Mouse (Mus musculus) cerebellum, adult 9-11 months (tissue): ENCODE measurements at regions not wholly inside any gene's neighbourhood (a gene's known extent, or its start where the extent isn't known, plus 50 kb on each side); places are given as distances from the start of the nearest gene placed in this dataset.

Experiments used
- DNase-seq: peaks from one replicate; pipeline ENCODE4 v3.0.0; 2022

DNA sequence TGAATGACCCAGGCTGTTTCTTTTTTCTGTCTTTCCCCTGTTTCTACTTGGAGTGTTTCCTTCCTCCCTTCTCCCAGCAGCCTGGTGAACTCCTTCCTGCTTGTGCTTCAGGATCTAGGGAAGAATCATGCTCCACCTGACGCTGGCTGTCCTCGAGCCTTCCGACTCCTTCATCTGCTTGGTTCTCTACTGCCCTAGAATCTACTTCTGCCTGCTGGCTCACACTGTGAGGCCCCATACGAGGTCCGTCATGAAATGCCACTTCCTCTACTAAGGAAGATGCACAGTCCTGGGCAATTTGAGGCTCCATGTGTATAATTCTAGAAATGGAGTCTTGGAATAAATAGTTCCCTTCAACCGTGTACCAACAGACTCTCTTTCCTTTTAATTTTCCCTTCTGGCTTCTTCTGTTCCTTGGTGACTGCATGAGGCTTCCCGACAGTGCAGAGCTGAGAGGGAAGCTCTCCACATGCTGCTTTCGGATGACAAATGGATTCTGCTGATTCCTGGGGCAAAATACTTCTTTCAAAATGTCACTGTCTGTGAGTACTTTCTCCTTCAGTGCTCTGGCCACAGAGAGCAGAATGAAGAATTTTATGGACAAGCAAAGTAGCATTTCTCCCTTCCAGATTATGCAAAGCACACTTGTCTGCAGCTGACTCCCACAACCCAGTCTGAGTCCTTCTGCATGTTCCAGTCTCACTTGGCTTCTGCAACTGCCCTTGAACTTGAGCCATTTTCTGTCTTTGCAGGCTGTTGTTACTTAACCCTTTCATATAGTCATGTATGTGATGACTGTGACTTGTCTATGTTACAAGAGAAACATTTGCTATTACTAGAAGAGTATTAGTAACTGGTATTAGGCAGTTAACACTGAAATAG lies 341.1 kb upstream of the Kif2a start:
- no peak for DNase-seq

DNA sequence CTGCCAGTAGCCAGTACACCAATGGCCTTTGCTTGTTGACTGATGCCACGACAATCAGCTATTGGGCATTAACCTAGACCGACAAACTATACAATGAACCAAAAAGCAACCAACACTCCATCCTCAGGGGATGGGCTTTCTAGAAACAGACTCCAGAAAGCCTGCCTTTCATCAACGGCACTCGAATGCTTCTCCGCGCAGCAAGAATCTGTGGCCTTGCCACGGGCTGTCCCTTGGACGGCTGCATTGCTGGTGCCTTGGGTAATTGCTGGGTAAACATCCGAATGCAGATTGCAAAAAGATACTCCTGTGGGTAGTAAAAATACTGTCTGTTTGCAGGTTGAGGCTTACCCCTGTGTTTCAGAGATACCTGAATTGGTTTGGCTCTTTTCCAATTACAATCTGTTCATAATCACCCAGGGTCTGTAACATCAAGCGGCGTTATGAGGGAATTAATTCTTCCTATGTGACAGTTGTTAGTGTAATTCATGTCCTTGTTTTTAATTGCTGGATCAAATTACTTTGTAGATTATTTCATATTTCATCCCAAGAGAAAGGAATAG lies 319.0 kb upstream of the Kif2a start:
- no peak for DNase-seq

DNA sequence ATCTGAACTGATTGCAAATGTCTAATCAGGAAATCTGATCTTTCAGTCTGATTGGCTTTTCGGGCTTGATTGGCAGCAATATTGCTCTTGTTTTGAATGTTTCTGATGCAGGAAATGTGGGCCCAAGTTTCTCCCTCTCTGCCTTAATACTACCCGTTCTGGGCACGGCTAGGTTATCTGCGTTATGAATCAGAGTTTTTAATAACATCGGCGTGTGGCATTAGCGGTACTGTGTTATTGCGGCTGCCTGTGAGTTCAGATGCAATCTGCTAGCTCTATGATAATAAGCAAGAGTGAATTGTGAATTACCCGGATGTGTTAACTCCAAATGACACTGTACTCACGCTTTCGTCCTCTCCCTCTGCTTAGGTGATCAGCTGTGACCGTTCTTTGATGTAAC lies 316.2 kb upstream of the Kif2a start:
- no peak for DNase-seq

DNA sequence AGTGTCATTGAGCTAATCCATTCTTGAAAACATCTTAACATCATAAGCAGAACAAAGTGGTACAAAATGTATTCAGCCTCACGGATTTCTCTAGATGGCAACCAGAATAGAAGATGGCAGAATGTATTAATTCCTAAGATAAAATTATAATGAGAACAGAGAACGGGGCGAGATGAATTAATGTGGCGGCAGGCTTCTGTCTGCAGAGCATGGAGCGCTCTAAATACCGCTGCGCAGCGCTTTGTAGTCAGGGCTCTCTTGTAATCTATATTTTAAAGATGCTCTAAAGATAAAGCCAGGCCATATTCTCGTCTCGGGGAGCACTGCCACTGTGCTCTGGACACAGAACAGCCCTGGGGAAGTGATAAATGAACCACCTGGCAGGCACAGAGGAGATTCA lies 315.2 kb upstream of the Kif2a start:
- no peak for DNase-seq

DNA sequence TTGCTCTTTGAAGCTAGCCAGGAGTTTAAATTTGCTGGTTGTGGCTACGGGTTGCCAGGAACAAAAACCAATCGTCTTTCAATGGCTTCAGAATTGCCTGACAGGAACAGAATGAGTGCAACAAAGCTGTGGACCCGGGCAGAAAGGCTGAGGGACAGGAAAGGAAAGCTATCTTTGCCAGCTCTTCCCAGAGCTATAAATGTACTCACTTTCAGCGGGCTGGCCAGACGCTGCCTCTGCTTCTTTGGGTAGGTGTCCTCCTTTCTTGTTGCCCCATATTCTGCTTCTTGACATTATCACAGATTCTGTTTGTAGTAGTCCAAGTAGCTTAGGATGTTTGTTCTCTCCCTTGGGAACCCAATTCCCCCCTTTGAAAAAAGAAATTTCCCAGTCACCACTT lies 307.4 kb upstream of the Kif2a start:
- DNase-seq: no peak

DNA sequence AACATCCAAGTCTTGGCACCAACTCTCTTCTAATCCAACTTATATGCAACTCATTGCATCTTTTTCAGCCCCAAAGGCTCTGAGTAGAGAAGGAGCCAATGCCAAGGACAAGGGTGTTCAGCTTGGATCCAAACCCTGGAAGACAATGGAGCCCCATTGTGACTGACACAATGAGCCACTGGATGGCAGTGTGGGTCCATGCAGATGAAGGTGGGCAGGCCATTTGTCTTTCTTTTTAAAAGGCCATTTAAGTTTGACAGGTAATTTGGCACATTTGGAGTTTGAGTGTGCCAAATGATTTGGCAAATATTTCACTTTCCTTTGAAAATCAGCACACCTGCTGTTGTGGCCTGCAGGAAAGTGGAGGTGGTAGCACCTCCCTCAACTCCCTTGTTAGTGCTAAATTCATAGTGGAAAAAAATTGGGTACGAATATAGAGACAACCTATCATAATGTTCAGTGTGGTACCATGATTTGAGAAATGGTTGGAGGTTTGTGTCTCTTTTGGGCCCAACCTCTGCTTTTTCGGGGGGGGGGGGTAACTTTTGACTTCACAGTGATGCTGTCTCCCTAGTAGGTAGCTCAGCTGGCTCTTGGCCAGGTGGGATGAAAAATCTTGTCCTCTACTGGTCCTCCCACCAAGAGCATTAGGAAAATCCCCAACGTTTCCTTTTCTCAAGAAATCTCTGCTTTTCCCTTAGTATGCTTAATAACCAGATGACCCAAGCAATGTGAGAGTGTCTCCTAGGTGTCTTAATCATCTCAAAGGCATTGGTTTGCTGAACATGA lies 304.0 kb upstream of the Kif2a start:
- DNase-seq: peak; percentile 82

DNA sequence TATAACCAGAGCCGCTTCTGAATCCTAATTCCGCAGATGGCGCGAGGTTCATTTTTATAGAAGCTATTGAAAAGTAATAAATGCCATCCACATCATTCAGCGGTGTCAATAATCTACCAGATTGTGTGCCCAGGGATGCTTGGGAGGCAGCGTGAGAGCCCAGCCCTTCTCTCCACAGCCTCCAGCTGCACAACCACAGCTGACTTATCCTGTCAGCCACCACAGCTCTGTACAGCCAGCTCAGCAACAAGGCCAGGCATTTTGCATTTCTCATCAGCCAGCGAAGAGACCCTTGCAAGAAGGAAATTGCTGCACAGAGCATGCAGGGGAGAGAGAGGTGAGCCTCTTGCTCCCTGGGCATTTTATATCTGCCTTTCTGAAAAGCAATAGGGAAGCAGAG lies 292.8 kb upstream of the Kif2a start:
- no peak for DNase-seq

DNA sequence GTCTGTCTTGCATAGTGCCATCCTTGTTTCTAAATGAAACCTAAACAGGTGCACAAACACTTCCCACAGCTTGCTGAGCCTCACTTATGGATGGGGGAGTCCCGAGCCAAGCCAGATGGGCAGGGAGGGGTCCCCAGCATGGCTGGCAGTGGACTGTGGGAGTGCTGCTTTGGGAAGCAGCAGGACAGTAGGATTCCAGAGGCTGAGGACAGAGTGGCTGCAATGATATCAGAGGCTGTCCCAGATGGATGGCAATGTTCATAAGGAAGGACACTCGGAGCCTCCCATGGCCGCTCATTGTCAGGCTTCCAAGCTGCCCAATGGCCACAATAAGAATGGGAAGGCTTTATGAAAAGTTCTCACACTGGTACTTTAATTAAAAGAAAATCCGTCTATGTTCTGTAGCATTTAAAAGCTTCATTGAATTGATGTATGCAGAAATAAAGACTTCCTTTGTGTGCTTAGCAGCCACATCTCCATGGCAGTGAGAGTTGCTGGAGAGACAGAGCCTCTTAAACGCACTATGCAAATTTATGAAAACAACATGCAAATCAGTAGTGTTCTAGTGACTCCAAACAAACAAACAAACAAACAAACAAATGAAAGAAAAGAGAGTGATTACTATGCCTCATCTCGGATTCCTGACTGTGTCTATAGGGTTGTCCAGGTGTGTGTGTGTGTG lies 287.2 kb upstream of the Kif2a start:
- DNase-seq: no peak

DNA sequence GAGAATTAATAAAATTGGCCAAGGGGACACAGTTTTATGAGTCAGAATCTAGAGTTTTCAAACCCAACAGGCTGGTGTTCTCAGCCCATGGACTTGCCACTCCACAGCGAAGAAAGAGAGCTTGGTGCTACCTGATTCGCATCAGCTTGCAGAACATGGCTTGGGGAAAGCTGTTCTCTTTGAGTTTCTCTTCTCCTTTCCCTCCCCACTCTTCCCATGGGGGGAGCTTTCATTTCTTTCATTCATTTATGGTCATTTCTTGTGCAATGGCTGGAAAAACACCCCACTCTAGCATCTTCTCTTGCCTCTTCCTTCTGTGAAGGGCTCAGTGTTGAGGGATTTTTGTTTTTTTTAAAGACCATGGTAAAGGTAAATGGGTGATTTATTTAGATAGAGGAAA lies 286.5 kb upstream of the Kif2a start:
- no peak for DNase-seq

DNA sequence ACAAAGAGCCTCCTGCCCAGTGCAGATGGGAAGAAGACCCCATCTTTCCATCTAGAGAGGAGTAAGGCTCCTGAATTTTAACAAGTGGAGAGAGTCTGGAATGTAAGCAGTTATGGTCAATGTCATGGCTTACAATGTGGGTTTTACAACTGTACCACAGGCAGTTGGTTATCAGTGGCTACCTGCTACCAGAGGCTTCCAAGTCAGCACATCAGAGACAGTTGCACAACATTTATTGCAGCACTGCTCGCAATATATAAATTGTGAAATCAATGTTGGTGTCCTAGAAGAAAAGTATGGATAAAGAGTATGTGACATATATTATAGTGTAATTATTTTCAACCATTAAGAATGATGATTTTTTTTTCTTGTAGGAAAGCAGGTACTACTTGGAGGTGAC lies 285.0 kb upstream of the Kif2a start:
- no peak for DNase-seq

DNA sequence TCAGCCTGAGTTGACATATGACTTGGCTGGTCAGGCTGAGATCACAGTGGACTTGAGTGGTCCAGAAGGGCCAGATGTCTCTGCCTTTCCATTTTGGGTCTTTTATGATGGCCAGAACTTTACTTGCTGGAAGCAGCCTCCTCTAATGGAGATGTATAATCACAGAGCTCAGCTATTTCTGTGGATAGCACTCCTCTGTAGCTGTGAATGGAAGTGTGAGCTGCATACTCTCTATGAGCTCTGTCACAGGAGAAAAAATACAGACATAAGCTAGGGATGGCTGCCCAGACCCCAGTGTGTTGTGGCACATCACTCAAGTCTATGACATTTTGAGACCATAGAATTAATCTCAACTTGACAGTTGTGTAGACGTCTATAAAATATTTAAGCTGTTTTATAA lies 284.3 kb upstream of the Kif2a start:
- no peak for DNase-seq

DNA sequence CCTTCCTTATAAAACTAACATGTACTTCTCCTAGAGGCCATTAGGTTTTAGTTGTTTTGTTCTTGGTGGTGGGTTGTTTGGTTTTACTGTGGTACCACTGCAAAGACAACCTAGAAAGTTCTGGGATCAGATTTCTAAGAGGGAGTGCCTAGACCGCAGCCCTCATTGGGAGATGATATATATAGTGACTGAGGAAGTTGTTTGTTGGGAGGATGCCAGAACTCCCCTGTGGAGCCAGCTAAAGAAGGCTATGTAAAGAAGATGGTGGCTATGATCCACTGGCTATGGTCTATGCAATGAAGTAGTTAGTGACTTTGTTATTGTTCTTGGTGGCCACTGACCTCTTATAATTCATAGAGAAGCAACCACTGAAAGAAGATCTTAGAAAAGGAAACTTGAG lies 283.8 kb upstream of the Kif2a start:
- no peak for DNase-seq

DNA sequence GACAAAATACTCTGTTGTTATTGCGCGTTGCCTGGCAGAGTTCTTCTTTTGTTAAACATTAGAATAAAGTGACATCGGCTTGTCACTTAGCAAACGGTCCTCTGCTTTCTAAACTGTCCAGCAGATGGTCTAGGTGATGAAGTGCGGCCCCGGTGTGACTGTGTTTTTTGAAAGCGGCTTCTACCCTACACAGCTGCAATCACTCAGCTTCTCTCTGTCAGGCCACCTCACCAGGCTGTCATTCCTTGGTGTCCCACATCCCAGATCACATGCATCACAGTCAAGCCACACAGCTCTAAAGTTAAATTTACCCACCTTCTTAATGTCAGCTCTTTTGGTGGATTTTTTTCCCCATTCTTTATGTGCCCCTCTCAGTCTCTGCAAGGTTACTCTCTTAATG lies 282.0 kb upstream of the Kif2a start:
- DNase-seq: no peak

DNA sequence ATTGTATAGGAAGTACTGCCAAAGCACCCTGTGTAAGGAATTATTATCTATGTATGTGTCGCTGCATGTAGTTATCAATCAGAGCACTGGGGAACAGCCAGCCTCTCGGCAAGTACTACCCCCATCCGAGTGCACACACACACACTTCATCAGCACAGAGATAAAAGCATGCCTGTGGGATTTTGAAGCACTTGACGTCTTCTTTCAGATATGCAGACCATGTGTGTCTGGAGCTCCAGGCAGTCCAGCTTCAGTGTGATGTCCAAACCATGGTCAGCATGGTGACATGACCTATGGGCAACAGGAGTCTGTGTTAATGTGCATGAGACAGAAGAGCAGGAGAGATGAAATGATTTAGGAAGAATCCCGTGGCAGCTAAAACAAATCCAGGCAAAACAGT lies 281.4 kb upstream of the Kif2a start:
- no peak for DNase-seq

DNA sequence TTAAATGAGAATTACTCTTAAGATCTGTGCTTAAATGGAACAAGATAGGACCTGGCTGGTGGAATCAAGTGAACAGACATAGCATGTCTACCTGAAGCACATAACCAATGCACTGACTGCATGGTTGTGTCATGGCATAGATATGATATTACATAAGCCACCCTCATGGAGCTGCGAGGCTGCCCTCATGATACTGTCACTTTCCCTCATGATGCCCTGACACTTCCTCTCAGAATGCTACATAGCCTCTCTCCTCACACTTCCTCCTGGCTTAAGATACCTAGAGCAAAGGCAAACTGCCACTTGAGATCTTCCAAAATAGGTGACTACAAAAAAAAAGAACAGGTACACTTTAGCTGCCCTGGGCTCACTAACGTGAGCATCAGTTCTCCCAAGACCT lies 278.9 kb upstream of the Kif2a start:
- DNase-seq: no peak

DNA sequence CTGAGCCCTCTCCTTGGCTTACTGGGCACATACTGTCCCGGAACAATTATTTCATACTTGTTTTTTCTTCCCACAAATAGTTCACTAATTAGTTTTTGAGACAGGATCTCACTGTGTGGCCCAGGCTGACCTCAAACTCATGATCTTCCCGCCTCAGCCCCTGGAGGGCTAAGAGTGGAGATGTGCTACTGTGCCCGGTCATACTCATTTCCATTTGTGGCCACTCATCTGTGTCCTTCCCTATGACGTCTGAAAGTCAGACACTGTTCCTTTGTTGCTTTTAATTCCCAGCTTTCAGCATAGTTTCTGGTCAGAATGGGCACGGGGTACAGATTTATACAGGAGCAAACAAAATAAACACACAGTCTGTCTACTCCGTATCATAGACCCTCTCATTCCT lies 242.7 kb upstream of the Kif2a start:
- DNase-seq: no peak

DNA sequence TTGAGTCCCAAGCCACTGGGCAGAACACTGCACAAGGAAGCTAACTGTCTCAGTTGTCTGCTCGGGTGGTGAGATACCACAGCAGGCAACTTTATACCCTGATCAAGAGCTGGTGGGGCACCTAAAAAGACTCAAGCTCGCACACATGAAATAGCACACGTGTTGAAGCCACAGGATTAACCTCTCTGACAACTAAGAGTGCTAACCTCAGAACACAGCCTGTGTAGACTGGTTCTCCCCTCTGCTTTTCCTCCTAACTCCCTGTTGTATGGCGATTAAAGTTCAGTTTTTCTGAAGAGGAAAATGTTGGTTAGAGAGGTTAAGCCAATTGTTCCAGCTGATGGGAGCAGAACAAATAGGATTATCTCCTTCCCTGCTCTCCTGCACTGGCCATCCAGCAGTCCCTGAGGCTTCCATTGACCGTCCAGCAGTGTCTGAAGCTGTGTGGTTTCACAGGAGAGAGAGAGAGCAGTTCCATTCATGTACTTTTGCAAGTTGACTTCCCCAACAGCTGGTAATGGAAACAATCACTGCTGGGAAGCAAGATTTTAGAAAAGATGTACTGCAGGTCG lies 239.6 kb upstream of the Kif2a start:
- no peak for DNase-seq

DNA sequence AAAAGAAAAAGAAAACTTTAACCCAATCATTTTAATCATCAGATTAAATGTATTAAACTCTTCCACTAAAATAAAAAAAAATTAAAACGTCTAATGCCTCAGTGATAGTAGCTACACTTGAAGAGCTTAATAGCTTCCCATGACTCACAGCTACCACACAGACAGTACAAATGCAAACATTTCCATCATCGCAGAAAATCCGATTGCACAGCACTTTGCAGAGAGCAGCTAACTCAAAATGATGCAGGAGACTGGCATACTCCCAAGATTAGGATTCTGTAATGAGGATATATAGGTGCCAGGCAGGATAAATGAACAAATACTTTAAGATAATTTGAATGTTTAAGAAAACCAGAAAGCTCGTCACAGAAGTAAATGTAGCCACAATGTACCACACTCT lies 238.3 kb upstream of the Kif2a start:
- DNase-seq: no peak

DNA sequence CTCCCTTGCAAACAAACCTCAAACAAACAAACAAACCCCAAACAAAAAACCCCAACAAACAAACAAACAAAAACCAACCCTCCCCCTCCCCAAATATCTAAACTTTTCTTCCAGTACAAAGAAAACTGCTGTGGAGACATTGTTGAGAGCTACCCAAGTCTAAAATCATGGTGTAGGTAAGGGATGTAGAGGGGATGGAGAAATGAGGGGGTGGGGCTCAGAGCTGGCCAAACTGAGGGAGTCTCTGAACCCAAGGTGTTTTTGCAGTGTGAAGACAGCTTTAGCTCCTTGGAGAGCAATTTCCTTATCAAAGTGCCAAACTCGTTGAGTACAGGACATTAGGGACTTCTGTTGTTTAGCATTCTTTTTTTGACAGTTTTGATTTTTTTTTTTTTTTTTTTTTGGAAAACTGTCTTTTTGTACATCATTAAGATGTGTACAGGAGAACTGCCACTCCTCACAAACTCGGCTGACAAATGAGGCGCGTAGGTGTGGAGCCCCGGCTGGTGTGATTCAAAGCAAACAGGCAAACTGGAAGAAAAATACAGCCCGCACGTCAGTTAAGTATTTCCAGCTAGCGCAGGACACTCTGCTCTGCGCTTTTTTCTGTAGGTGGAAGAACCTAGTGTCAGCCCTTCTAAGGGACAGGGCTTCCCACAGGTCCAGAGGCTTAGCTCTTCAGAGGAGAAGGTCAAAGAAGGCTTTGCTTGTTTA lies 226.0 kb upstream of the Kif2a start:
- DNase-seq: no peak

DNA sequence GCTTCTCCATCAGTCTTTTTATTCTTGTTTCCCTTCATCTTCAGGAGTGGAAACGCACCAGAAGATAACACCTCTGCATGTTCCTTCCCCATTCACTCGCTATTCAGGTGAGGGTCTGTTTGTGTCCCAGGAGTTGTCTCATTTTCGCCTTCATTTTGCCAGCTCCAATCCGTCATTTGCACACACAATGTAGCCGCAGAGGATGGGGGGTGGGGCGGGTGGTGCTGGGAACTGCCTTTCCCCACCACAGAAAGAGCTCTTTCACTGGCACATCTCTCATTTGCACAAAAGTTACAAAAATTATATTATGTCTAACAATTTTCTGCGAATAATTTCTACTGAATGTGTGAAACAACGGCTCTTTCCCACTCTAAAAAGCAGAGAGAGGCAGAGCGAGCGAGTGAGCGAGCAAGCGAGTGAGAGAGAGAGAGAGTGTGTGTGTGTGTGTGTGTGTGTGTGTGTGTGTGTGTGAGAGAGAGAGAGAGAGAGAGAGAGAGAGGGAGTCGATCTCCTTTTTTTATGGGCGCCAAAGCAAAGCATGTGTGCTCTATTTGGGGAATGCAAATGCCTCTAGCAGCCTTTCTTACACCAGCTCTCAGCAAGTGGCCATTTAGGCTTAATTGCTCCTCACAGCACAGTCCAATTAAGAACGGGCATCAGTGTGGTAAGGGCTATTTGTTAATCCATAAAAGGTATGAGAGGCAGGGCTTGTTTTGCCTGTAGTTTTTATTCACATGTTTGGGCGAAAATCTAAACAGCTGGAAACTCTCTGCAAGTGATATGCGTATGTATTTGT lies 225.2 kb upstream of the Kif2a start:
- no peak for DNase-seq

DNA sequence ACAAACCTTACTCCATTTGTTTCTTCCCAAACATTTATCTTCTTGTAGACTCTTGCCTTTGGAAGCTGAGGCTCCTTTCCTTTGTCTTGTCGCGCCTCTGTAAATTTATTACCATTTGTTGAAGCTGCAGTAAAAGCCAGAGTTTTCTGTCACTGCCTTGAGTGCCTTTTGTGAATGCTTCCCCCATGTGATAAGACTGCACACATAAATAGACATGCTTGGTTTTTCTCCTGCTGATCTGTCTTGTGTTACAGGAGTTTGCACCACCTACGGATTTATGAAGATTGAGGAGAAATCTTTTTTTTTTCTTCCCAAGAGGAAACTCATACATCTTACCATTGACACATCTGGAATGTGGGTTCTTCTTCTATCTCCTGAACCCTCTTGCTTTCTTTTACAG lies 222.2 kb upstream of the Kif2a start:
- DNase-seq: no peak

DNA sequence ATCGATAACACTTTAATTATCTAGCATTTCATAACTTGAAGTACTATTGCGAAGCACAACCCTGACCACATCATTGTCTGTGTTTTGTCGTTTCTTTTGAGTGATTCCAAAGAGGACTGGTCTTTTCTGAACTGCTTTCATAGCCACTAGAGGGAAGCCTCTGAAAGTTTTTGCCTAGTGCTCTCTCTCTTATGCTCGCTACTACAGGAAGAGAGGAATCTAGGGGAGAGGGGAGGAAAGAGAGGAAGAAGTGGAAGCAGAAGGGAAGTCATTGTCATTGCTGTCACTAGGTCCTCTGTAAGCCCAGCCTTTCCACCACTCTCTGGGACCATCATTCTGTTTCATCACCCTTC lies 217.1 kb upstream of the Kif2a start:
- no peak for DNase-seq
